Mouse (Mus musculus) brain, adult 2 months (tissue): ENCODE results near the gene Sap30bp.
A peak's percentile ranks its signal among the peaks of the same experiment; 100 is the strongest.

Experiments used
- DNase-seq: peaks from one replicate; pipeline ENCODE4 v3.0.0; 2011; ENCODE audit warnings: low read depth, low spot score

Gene Sap30bp

GRCm38 (mm10) chr11:115955195-115955858 lies 22.2 kb downstream of the Sap30bp start:
- DNase-seq: peak; percentile 62

- DNase-seq: peak; percentile 88
These were observed 23.4 kb downstream of the Sap30bp start for GRCm38 (mm10) chr11:115956453-115956852.

GRCm38 (mm10) chr11:115957971-115958370 lies 24.9 kb downstream of the Sap30bp start:
- no peak for DNase-seq

GRCm38 (mm10) chr11:115959018-115959417 lies 25.9 kb downstream of the Sap30bp start:
- no peak for DNase-seq

GRCm38 (mm10) chr11:115962651-115963412 lies 29.8 kb downstream of the Sap30bp start:
- DNase-seq: no peak

- DNase-seq: no peak
These were observed 32.0 kb downstream of the Sap30bp start for GRCm38 (mm10) chr11:115964977-115965604.

- no peak for DNase-seq
These were observed 35.8 kb downstream of the Sap30bp start for GRCm38 (mm10) chr11:115968731-115969405.

- DNase-seq: no peak
These were observed 37.1 kb downstream of the Sap30bp start for GRCm38 (mm10) chr11:115970006-115970673.

- DNase-seq: no peak
These were observed 37.9 kb downstream of the Sap30bp start for GRCm38 (mm10) chr11:115971016-115971415.

- peak; percentile 35 for DNase-seq
These were observed 41.4 kb downstream of the Sap30bp start, which contains the start of gene Itgb4 for GRCm38 (mm10) chr11:115974309-115975082. Gene Itgb4, plus strand, starts transcription at chr11:115974709.

- DNase-seq: no peak
These were observed 42.0 kb downstream of the Sap30bp start for GRCm38 (mm10) chr11:115975083-115975420.

- DNase-seq: no peak
These were observed 42.5 kb downstream of the Sap30bp start for GRCm38 (mm10) chr11:115975544-115975943.

GRCm38 (mm10) chr11:115982472-115982871 lies 49.4 kb downstream of the Sap30bp start:
- DNase-seq: peak; percentile 54

- DNase-seq: peak; percentile 21
These were observed 50.2 kb downstream of the Sap30bp start for GRCm38 (mm10) chr11:115983291-115983690.

- no peak for DNase-seq
These were observed 56.6 kb downstream of the Sap30bp start for GRCm38 (mm10) chr11:115989686-115990085.

- DNase-seq: peak; percentile 86
These were observed 59.0 kb downstream of the Sap30bp start for GRCm38 (mm10) chr11:115992098-115992497.

GRCm38 (mm10) chr11:115995256-115995655 lies 62.2 kb downstream of the Sap30bp start:
- DNase-seq: no peak

GRCm38 (mm10) chr11:115997047-115997446 lies 64.0 kb downstream of the Sap30bp start:
- no peak for DNase-seq

GRCm38 (mm10) chr11:115997662-115998061 lies 64.6 kb downstream of the Sap30bp start:
- DNase-seq: peak; percentile 54

- no peak for DNase-seq
These were observed 65.9 kb downstream of the Sap30bp start for GRCm38 (mm10) chr11:115999027-115999426.
